Mouse (Mus musculus) layer of hippocampus, adult 9-10 months (tissue): ENCODE data around the gene Celsr3.

Source experiments
- DNase-seq: peaks from one replicate; pipeline ENCODE4 v3.0.0; 2022; ENCODE audit warnings: low spot score

Celsr3 gene

DNA sequence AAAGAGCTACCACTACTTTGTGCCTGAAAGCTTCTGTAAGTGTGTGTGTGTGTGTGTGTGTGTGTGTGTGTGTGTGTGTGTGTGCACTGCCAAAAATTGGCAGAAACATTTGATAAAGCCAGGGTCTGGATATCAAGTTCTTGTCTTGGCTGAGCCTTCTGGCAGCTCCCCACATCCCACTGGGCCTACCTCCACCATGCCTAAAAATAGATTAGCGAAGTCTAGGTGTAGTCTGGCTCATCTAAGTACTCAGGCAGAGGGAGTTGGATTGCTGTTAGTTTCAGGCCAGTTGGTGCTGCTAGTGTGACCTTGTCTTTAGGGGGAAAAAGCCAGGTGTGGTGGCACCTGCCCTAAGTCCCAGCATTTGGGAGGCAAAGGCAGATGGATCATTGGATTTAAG is 19.3 kb upstream of the Celsr3 start:
- no peak for DNase-seq

DNA sequence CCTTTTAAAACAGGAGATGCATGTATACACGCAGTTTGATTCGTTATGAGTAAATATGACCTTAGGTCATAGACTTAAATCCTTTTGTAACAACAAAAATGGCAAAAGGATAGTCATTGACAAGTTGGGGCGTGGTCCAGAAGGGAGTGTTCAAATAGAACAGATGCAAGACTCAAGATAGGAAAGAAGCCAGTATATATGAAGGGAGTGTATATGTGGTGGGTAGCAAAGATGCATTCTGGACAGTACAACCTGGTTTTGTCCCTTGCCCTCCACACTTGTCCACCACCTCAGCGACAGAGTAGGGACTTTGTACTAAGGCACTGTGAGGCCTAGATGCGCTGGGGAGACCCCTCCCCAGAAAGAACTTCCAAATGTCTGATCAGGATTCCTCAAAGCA is 18.4 kb upstream of the Celsr3 start:
- no peak for DNase-seq

GRCm38 (mm10) chr9:108808163-108808665 is 17.9 kb upstream of the Celsr3 start, which contains the start of gene Nckipsd:
Gene Nckipsd, plus strand, starts transcription at chr9:108808368.
- peak; percentile 71 for DNase-seq

DNA sequence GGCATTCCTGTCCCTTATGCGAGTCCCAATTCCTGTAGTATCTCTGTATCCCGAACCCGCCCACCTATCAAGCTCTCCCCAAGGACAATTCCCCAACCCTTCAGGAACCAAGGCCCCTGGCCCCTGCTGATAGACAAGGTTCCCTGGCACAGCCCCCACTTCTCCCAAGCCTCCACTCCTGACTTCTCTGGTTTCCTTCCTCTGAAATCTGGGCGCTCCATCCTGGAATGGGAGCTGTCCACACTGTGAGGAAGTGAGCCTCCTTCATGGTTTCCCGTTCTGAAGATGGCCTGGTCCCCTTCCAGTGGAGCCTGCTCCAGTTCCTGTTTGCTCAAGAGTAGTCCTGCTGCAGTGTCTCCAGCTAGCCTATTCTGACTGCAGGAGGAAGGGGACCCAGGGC is 16.9 kb upstream of the Celsr3 start:
- no peak for DNase-seq

GRCm38 (mm10) chr9:108809723-108810122 is 16.4 kb upstream of the Celsr3 start:
- no peak for DNase-seq

- DNase-seq = no peak
Measured at GRCm38 (mm10) chr9:108810516-108810915, 15.6 kb upstream of the Celsr3 start.

DNA sequence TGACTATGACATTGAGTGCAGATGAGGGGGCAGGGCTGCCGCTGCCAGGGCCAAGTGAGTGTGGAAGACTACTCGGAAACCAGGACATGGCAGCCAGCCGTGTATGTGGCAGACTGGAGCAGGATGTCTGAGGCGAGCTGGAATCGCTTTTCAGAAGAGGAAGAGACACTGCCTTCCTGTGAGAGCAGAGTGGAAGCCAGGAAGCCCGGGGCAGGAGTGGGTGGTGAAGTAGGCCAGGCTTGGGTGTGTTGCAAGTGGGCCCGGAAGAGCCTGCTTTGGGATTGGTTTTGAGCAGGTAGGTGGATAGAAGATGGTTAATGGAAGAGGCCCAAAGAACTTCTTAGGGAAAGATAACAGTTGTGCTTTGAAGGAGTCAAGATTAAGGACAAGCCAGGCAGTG is 10.6 kb upstream of the Celsr3 start:
- DNase-seq = no peak

- DNase-seq = no peak
Measured at GRCm38 (mm10) chr9:108819495-108819894, 6.6 kb upstream of the Celsr3 start.

DNA sequence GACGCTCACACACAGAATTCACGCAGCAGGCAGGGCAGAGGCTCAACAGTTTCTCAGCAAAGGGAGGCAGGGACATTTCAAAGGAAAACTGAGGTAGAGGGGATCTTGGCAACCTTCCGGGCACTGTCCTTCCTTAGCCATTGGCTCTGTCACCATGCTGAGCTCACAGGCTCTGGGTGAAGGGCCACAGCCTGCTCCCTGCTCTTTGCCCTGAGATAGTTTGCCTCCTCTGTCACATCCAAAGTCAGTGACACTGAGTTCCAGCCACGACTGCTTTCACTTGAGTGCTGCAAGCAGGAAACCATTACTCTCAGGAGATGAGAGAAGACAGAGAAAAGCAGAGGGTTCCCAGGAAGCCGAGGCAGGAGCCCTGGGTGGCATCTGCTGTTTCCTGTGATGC is 6.0 kb upstream of the Celsr3 start:
- no peak for DNase-seq

- no peak for DNase-seq
Measured at GRCm38 (mm10) chr9:108824144-108824685, 1.9 kb upstream of the Celsr3 start.

- DNase-seq = peak; percentile 81
Measured at GRCm38 (mm10) chr9:108824755-108825413, 1.2 kb upstream of the Celsr3 start.

- DNase-seq = no peak
Measured at GRCm38 (mm10) chr9:108826700-108827340, 700 bp downstream of the Celsr3 start.

GRCm38 (mm10) chr9:108827454-108827853 is 1.3 kb downstream of the Celsr3 start:
- DNase-seq = no peak

GRCm38 (mm10) chr9:108827906-108828305 is 1.8 kb downstream of the Celsr3 start:
- DNase-seq = no peak

DNA sequence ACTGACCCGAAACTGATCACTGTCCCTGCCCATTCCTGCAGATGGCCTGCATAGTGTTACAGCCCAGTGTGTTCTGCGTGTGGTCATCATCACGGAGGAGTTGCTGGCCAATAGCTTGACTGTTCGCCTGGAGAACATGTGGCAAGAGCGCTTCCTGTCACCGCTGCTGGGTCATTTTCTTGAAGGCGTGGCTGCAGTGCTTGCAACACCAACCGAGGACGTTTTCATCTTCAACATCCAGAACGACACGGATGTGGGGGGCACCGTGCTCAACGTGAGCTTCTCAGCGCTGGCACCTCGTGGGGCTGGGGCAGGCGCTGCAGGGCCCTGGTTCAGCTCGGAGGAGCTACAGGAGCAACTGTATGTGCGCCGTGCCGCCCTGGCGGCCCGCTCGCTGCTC is 5.5 kb downstream of the Celsr3 start:
- DNase-seq = no peak

- DNase-seq = no peak
Measured at GRCm38 (mm10) chr9:108832390-108833108, 6.4 kb downstream of the Celsr3 start.

DNA sequence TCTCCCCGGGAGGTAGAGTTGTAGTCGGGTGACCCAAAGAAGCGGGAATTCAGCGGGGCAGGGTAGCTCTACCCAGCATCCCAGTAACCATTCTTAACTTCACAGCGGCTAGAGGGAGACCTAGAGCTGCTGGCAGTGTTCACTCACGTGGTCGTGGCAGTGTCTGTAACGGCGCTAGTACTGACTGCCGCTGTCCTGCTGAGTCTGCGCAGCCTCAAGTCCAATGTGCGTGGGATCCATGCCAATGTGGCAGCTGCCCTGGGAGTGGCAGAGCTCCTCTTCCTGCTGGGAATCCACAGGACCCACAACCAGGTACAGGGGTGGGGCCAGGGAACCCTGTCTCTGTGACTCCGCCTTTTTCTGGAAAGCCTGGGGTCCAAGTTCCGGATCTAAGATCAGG is 16.9 kb downstream of the Celsr3 start:
- no peak for DNase-seq

DNA sequence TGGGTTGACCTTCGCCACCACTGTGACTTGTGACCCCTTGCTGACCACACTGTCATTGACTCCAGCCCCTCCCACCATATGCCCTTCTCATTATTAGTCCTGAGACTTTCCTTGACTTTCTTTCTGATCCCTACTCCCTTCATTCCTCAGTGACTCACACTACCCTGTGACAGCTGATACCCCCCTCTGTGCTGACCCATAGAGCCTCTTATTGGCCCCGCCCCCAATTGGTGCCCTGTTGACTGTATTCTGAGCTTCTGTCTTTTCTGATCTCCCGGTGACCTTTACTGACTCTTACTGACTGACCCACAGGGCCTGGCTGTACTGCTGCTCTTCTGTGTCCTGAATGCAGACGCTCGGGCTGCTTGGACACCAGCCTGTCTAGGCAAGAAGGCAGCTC is 19.3 kb downstream of the Celsr3 start:
- DNase-seq = no peak

- no peak for DNase-seq
Measured at GRCm38 (mm10) chr9:108847374-108847773, 21.3 kb downstream of the Celsr3 start.

GRCm38 (mm10) chr9:108848419-108848818 is 22.3 kb downstream of the Celsr3 start:
- no peak for DNase-seq

- no peak for DNase-seq
Measured at GRCm38 (mm10) chr9:108852976-108853375, 26.9 kb downstream of the Celsr3 start, which contains the start of gene Slc26a6. Gene Slc26a6, plus strand, starts transcription at chr9:108853283.

DNA sequence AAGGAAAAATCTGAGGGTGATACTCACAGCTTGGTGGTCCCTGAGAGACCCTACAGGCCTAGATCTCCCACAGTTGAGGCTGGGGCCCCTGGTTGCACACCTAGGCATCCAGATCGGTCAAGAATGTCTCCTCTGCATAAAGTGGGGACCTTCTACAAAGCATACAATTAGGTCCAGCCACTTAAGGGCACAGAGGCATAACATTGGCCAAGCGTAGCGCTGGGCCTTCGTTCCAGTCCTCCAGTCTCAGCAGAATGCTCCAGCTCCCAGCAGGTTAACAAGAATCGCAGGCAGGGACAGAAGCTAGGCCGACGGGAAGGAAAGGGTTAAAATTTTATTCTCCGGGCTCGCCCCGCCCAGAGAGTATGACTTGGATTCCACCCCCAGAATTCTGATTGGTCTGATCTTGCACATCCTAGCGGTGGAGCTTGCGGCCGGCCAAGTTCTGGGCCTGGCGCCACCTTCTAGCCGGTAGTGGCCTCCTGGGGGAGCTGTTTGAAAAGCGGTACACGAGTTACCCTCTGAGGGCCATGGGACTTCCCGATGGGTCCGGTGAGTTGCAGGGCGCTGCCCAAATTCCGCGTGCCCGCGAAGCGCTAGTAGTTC is 27.6 kb downstream of the Celsr3 start:
- peak; percentile 86 for DNase-seq
